Mouse (Mus musculus) heart, embryonic 11.5 days (tissue): ENCODE measurements at regions not wholly inside any gene's neighbourhood (a gene's known extent, or its start where the extent isn't known, plus 50 kb on each side); places are given as distances from the start of the nearest gene placed in this dataset.

Experiments
- ATAC-seq: fragments of 200-750 bp; cut with Nextera tagmentation; replicated peaks from 2 replicates; pipeline ENCODE4 v1.8.0; 2017; ENCODE audit warnings: moderate library complexity; ENCODE audit not compliant: insufficient number of reproducible peaks, low FRiP score, low TSS enrichment
- H3K27ac ChIP-seq: fragments of 300-500 bp; sonication (generic); 2 replicates; pipeline ENCODE4 v1.5.1; 2014; ENCODE audit warnings: mild to moderate bottlenecking, low read depth, low read length
- H3K27me3 ChIP-seq: fragments of 300-500 bp; sonication (generic); 2 replicates; pipeline ENCODE4 v1.6.1; 2014; ENCODE audit warnings: mild to moderate bottlenecking, low read length, mixed read lengths; ENCODE audit not compliant: control insufficient read depth, insufficient read depth
- H3K36me3 ChIP-seq: fragments of 300-500 bp; sonication (generic); 2 replicates; pipeline ENCODE4 v1.6.1; 2014; ENCODE audit warnings: mild to moderate bottlenecking, low read length, moderate library complexity, mixed read lengths; ENCODE audit not compliant: control insufficient read depth, insufficient read depth
- H3K4me1 ChIP-seq: fragments of 300-500 bp; sonication (generic); 2 replicates; pipeline ENCODE4 v1.6.1; 2014; ENCODE audit warnings: low read length; ENCODE audit not compliant: control insufficient read depth, insufficient read depth
- H3K4me2 ChIP-seq: fragments of 300-500 bp; sonication (generic); 2 replicates; pipeline ENCODE4 v1.6.1; 2014; ENCODE audit warnings: mild to moderate bottlenecking, moderate library complexity
- H3K4me3 ChIP-seq: fragments of 300-500 bp; sonication (generic); 2 replicates; pipeline ENCODE4 v1.5.1; 2014; ENCODE audit warnings: low read depth, low read length
- H3K9ac ChIP-seq: fragments of 300-500 bp; sonication (generic); 2 replicates; pipeline ENCODE4 v1.6.1; 2014; ENCODE audit warnings: mild to moderate bottlenecking, low read depth, low read length, moderate library complexity
- H3K9me3 ChIP-seq: fragments of 300-500 bp; sonication (generic); replicated peaks from 2 replicates; pipeline ENCODE4 v1.6.1; 2016; ENCODE audit warnings: low read length; ENCODE audit not compliant: control insufficient read depth
- WGBS: fragments of 180-500 bp; shearing (Covaris S2); extraction: QIAGEN DNeasy Blood & Tissue Kit; methylation state at CpG from one replicate; pipeline ENCODE4 v1.1.7; 2014; ENCODE audit not compliant: insufficient replicate concordance; 5-methylcytosine and 5-hydroxymethylcytosine counted together

GRCm38 (mm10) chr5:133743606-133744005, 355.9 kb upstream of the Castor2 start:
- no peak overlapping the region for H3K27ac ChIP-seq
- H3K9ac ChIP-seq: no peak overlapping the region
- no peaks in the 10 kb centered on the region for H3K36me3 ChIP-seq
- no peaks in the 10 kb centered on the region for H3K27me3 ChIP-seq
- no peaks in the 10 kb centered on the region for H3K4me1 ChIP-seq
- no peaks in the 10 kb centered on the region for H3K9me3 ChIP-seq
- H3K4me3 ChIP-seq: no peak overlapping the region
- 72% methylated on average over 2 of the region's 2 CpGs for WGBS
- H3K4me2 ChIP-seq: no peak overlapping the region
- ATAC-seq: no peak

GRCm38 (mm10) chr5:133731871-133732270, 367.6 kb upstream of the Castor2 start:
- Histone ChIP-seq H3K9me3 (peaks cover 3% of the 10 kb centered on the region), H3K27me3 (no peaks in the 10 kb centered on the region), H3K9ac (no peak overlapping the region), H3K4me1 (no peaks in the 10 kb centered on the region), H3K4me3 (no peak overlapping the region), H3K4me2 (no peak overlapping the region), H3K36me3 (no peaks in the 10 kb centered on the region), H3K27ac (no peak overlapping the region)
- WGBS: 80% methylated on average over 4 of the region's 4 CpGs
- no peak for ATAC-seq

- Histone ChIP-seq H3K27ac (no peak overlapping the region), H3K27me3 (no peaks in the 10 kb centered on the region), H3K4me2 (no peak overlapping the region), H3K36me3 (no peaks in the 10 kb centered on the region), H3K4me3 (no peak overlapping the region), H3K4me1 (no peaks in the 10 kb centered on the region), H3K9me3 (no peaks in the 10 kb centered on the region), H3K9ac (no peak overlapping the region)
- WGBS: 64% methylated on average over 10 of the region's 10 CpGs
- no peak for ATAC-seq
Observed at GRCm38 (mm10) chr5:133718187-133719078, 381.1 kb upstream of the Castor2 start.

GRCm38 (mm10) chr5:133715830-133716229, 383.7 kb upstream of the Castor2 start:
- H3K9me3 ChIP-seq: no peaks in the 10 kb centered on the region

GRCm38 (mm10) chr5:133712652-133713051, 386.9 kb upstream of the Castor2 start:
- Histone ChIP-seq H3K4me3 (no peak overlapping the region), H3K27me3 (no peaks in the 10 kb centered on the region)
- WGBS: 69% methylated on average over 3 of the region's 3 CpGs

More at GRCm38 (mm10) chr5:133715830-133716229, 383.7 kb upstream of the Castor2 start:
- H3K4me3 ChIP-seq: no peak overlapping the region
- H3K4me2 ChIP-seq: no peak overlapping the region
- no peaks in the 10 kb centered on the region for H3K4me1 ChIP-seq
- no peaks in the 10 kb centered on the region for H3K27me3 ChIP-seq
- no peak for ATAC-seq
- WGBS: 88% methylated on average over 1 of the region's 1 CpGs
- no peak overlapping the region for H3K9ac ChIP-seq
- H3K27ac ChIP-seq: no peak overlapping the region
- H3K36me3 ChIP-seq: no peaks in the 10 kb centered on the region

GRCm38 (mm10) chr5:133708881-133709280, 390.6 kb upstream of the Castor2 start:
- Histone ChIP-seq H3K36me3 (no peaks in the 10 kb centered on the region), H3K27me3 (no peaks in the 10 kb centered on the region), H3K9ac (no peak overlapping the region), H3K4me3 (no peak overlapping the region), H3K4me2 (no peak overlapping the region), H3K9me3 (no peaks in the 10 kb centered on the region; the same call in 1 of the 2 replicates), H3K27ac (no peak overlapping the region), H3K4me1 (no peaks in the 10 kb centered on the region)
- no peak for ATAC-seq
- WGBS: 77% methylated on average over 8 of the region's 8 CpGs

More at GRCm38 (mm10) chr5:133712652-133713051, 386.9 kb upstream of the Castor2 start:
- Histone ChIP-seq H3K9me3 (no peaks in the 10 kb centered on the region), H3K9ac (no peak overlapping the region), H3K27ac (no peak overlapping the region), H3K36me3 (no peaks in the 10 kb centered on the region), H3K4me2 (no peak overlapping the region), H3K4me1 (no peaks in the 10 kb centered on the region)
- ATAC-seq: no peak

- Histone ChIP-seq H3K4me3 (no peak overlapping the region), H3K36me3 (no peaks in the 10 kb centered on the region), H3K9ac (no peak overlapping the region), H3K4me2 (no peak overlapping the region), H3K27me3 (no peaks in the 10 kb centered on the region), H3K9me3 (no peaks in the 10 kb centered on the region), H3K4me1 (no peaks in the 10 kb centered on the region), H3K27ac (no peak overlapping the region)
- no peak for ATAC-seq
- WGBS: 86% methylated on average over 2 of the region's 2 CpGs
Observed at GRCm38 (mm10) chr5:133686206-133686605, 413.3 kb upstream of the Castor2 start.

- H3K9me3 ChIP-seq: no peaks in the 10 kb centered on the region
- no peaks in the 10 kb centered on the region for H3K27me3 ChIP-seq
- no peaks in the 10 kb centered on the region for H3K4me1 ChIP-seq
- no peak for ATAC-seq
- H3K36me3 ChIP-seq: no peaks in the 10 kb centered on the region
- H3K4me3 ChIP-seq: no peak overlapping the region
- 53% methylated on average over 10 of the region's 10 CpGs for WGBS
- no peak overlapping the region for H3K9ac ChIP-seq
- H3K27ac ChIP-seq: no peak overlapping the region
- H3K4me2 ChIP-seq: no peak overlapping the region
Observed at GRCm38 (mm10) chr5:133683021-133683420, 416.5 kb upstream of the Castor2 start.
